Mouse (Mus musculus) inflammation-experienced regulatory T-cells, adult 6 months (primary cell): ENCODE measurements around the gene Mst1r. TPM values are rescaled to one million over a fixed set of nuclear protein-coding genes. Genes with fewer than 3 reads are reported as not detected.

Experiments
- ATAC-seq: one replicate; pipeline ENCODE4 v1.8.0; 2017
- polyA plus RNA-seq, 3 experiments: library from polyadenylated mRNA; unstranded; fragments of 100-300 nt; shearing (Covaris generic); gene quantifications; one replicate each; pipeline ENCODE4 v1.2.1; 2017

Mst1r gene
- polyA plus RNA-seq, 3 experiments from 2014 or later = 0.07 TPM; not detected in 2

- no peak for ATAC-seq
Observed at GRCm38 (mm10) chr9:107955613-107956289, 49.1 kb downstream of the Mst1r start.

DNA sequence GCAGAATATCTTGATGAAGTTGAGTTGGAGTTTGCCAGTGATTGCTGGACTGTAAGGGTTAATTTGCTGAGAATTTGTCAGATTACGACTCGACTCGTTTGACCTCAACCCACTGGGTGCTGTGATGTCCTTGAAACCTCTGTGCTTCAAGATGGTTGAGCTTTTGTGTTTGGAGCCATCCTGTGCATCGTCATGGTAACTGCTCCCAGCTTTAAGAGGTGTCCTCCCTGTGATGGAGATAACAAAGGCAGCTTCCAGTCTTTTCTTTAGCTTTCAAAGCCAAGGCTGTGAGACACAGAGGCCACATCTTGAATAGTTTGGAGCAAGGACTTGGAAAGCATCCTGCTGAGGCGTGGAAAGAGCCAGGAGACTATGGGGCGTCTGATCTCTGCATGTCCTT, 50.5 kb downstream of the Mst1r start:
- no peak for ATAC-seq

DNA sequence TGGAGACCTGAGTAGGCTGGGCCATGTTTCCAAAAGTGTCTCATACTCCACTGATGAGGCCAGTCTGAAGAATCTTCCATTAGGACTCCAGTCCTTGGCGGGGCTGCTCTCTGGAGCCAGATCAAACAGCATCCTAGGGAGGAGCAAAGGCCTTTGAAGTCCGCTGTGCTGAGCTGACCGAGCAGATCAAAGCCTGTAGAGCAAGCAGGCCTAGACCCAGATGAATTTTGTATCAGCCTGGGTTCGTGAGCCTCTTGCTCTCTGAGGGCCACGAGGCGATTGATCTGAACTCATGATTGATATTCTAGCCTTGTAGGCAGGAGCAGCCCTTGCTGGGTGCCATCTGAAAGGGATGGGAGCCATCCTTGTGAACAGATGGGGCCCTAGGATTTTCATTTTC, 53.2 kb downstream of the Mst1r start:
- no peak for ATAC-seq

GRCm38 (mm10) chr9:107960928-107961327, 54.3 kb downstream of the Mst1r start:
- ATAC-seq = no peak

DNA sequence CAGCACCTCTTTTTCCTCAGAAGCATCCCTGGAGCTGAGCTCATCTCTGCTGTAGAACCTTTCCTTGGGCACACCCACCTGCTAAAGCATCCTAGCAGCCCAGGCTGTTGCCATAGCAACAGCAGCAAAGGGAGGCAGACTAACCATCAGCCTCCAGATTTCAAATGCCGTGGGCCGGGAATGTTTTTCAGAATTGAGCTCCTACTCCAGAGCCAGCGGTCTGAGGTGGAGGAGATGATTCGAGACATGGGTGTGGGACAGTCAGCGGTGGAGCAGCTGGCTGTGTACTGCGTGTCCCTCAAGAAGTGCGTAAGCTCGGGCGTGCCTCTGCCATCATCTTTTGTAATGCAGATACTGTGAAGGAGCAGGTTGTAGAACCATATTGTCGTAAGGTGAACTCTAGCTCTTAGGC, 54.7 kb downstream of the Mst1r start:
- no peak for ATAC-seq

- no peak for ATAC-seq
Observed at GRCm38 (mm10) chr9:107961881-107962280, 55.2 kb downstream of the Mst1r start.

DNA sequence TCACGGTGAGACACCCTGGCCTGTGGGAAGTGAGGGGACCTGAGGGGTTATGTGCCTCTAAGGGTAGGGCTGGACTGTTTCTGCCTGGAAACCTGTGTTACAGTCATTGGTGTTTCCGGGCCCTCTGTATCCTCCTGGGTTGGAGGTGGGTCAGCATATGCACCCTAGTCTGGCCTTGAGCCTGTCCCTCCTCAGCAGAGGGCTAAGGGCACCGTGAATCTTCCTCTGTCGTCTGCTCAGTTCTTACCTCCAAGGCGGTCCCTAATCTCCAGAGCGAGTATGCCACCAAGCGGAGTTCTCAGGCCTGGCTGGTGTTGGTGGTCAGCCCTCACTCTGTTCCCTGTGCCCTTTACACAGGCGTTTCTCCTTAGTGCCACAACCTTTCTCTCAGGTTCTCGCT, 56.2 kb downstream of the Mst1r start:
- no peak for ATAC-seq

GRCm38 (mm10) chr9:107963700-107964099, 57.0 kb downstream of the Mst1r start:
- peak; percentile 63 for ATAC-seq

DNA sequence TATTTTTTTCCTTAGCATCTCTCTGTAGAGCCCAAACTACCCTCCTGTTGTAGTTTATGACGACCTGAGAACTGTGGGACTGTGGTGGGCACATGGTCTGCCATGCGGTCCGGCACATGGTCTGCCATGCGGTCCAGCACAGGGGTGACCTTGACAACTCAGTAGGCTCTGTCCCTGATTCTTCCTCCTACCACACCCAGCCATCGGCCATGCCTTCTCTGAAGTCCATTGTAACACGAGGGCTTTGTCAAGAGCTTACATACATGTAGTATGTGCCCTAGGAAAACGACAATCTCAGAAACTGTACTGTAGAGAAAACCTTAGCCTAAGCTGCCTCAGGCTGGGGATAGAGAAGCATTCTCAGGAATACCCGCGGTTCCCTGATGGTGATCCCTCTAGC, 58.0 kb downstream of the Mst1r start:
- ATAC-seq = no peak

- no peak for ATAC-seq
Observed at GRCm38 (mm10) chr9:107966676-107967075, 60.0 kb downstream of the Mst1r start.

GRCm38 (mm10) chr9:107967437-107967836, 60.8 kb downstream of the Mst1r start:
- no peak for ATAC-seq

DNA sequence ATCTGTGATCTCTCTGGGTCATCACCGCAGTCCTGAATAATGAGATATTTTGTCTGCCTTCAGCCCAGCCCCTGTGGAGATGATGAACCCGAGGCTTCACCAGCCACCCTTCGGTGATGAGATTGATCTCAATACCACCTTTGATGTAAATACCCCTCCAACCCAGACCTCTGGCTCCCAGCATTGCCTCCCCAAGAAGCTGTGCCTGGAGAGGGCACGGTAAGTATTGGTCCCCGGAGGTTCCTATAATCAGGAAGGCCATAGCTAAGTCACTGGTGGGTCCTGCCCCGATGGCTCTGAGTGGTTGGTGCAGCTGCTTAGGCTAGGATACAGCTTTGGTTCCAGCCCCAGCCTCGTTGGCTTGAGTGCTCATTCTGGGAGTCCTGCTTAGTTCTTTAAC, 61.9 kb downstream of the Mst1r start:
- ATAC-seq = no peak

Other genes starting within 250 kb of the Mst1r start
- not detected for gene Slc38a3, start 237.3 kb upstream of the Mst1r start, polyA plus RNA-seq
- 1 to 10 TPM in 1 of 3 experiments, under 1 TPM in 1, not detected in 1; 0.58 to 1.1 TPM for gene Gnat1, start 227.2 kb upstream of the Mst1r start, polyA plus RNA-seq
- not detected for gene Sema3f, start 196.4 kb upstream of the Mst1r start, polyA plus RNA-seq
- gene Rbm5, start 135.9 kb upstream of the Mst1r start, polyA plus RNA-seq = 100 to 1,000 TPM; 305 to 399 (median 332) TPM
- 100 to 1,000 TPM in 2 of 3 experiments, 10 to 100 TPM in 1; 74.5 to 126 (median 101) TPM for gene Rbm6, start 33.6 kb upstream of the Mst1r start, polyA plus RNA-seq
- gene Mon1a, start 18.7 kb upstream of the Mst1r start, polyA plus RNA-seq = 10 to 100 TPM; 10.2 to 11.9 (median 10.6) TPM
- gene Actl11, start 21.6 kb downstream of the Mst1r start, polyA plus RNA-seq = not detected
- gene Camkv, start 28.8 kb downstream of the Mst1r start, polyA plus RNA-seq = not detected
- gene Traip, start 43.3 kb downstream of the Mst1r start, polyA plus RNA-seq = 10 to 100 TPM in 1 of 3 experiments, 1 to 10 TPM in 2; 2.7 to 11.6 (median 8.2) TPM
- 100 to 1,000 TPM; 120 to 204 (median 167) TPM for gene Uba7, start 68.6 kb downstream of the Mst1r start, polyA plus RNA-seq
- not detected for gene Gm20661, start 76.2 kb downstream of the Mst1r start, polyA plus RNA-seq
- gene Inka1, start 79.0 kb downstream of the Mst1r start, polyA plus RNA-seq = under 1 TPM; 0.35 to 0.89 (median 0.82) TPM
- under 1 TPM in 1 of 3 experiments, not detected in 2; 0.73 TPM for gene Cdhr4, start 85.6 kb downstream of the Mst1r start, polyA plus RNA-seq
- gene Gm20662, start 89.5 kb downstream of the Mst1r start, polyA plus RNA-seq = not detected
- 10 to 100 TPM; 20.8 to 95.9 (median 58.2) TPM for gene Ip6k1, start 95.6 kb downstream of the Mst1r start, polyA plus RNA-seq
- gene Gmppb, start 142.4 kb downstream of the Mst1r start, polyA plus RNA-seq = 10 to 100 TPM; 15.2 to 19.6 (median 18.4) TPM
- gene Amigo3, start 146.3 kb downstream of the Mst1r start, polyA plus RNA-seq = 1 to 10 TPM in 2 of 3 experiments, under 1 TPM in 1; 0.69 to 3.9 (median 1.9) TPM
- under 1 TPM in 2 of 3 experiments, not detected in 1; 0.67 to 0.87 TPM for gene Mst1, start 173.6 kb downstream of the Mst1r start, polyA plus RNA-seq
- gene Rnf123, start 176.5 kb downstream of the Mst1r start, polyA plus RNA-seq = 10 to 100 TPM; 36.0 to 83.5 (median 66.3) TPM
- gene Apeh, start 187.7 kb downstream of the Mst1r start, polyA plus RNA-seq = 10 to 100 TPM; 35.3 to 52.6 (median 45.0) TPM